Mouse (Mus musculus): ENCODE data around the gene Tmem59. TPM values are rescaled to one million over a fixed set of nuclear protein-coding genes. Genes with fewer than 3 reads are reported as not detected.
A peak's percentile ranks its signal among the peaks of the same experiment; 100 is the strongest.

Tmem59 gene
- polyA plus RNA-seq, 1 experiment from 2014 or later: 454 TPM

DNA sequence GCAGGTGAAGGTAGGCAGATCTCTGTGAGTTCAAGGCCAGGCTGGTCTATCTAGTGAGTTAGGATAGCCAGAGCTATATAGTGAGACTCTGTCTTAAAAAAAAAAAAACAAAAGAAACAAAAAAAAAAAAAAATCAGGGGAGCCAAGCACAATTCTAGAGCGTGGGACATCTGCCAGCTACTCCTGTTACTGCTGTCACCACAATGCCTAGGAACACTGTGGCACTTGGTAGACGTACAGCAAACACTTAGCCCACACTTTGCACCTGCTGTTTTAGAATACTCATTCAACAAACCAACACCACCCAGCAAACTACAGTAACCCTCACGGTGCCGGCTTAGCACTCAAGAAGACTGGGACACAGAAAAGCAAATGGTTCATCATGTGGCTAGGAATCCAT lies 33.3 kb downstream of the Tmem59 start:
- no peak for ATAC-seq (ENCODE audit: borderline replicate concordance, extremely low read depth, low FRiP score, low TSS enrichment)

DNA sequence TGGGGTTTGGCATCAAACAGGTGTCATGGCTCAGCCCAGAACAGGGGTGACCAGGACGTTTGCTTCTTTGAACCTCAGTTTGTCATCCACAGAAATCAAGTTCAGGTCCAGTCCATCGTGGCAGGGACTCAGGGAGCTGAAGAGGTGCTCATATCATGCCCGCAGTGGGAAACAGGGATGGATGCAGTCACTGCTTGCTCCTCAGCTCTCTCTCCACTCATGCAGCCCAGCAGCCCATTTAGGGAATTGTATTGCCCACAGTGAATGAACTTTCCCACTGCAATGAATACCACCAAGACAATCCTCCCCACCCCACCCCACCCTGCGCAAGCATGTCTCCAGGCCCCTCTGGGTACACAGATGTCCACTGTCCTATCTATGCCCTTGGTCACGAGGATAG lies 33.7 kb downstream of the Tmem59 start:
- Histone ChIP-seq H3K9ac (no peak overlapping the region), H3K36me3 (no peaks in the 10 kb centered on the region; the same call in 1 of the 2 replicates), H3K4me1 (peaks cover 32% of the 10 kb centered on the region), H3K4me2 (no peak overlapping the region), H3K4me3 (no peak overlapping the region), H3K27ac (peak overlapping the region; percentile 48; the same call in 1 of the 2 replicates), H3K27me3 (no peaks in the 10 kb centered on the region), H3K9me3 (no peaks in the 10 kb centered on the region)
- ATAC-seq (ENCODE audit: borderline replicate concordance, extremely low read depth, low FRiP score, low TSS enrichment): no peak
- WGBS: 62% methylated on average over 5 of the region's 5 CpGs

More for the DNA sequence above, 33.3 kb downstream of the Tmem59 start:
- Histone ChIP-seq H3K4me3 (no peak overlapping the region), H3K4me1 (peaks cover 32% of the 10 kb centered on the region), H3K9ac (no peak overlapping the region), H3K4me2 (no peak overlapping the region), H3K9me3 (no peaks in the 10 kb centered on the region), H3K36me3 (no peaks in the 10 kb centered on the region; the same call in 1 of the 2 replicates), H3K27ac (peak overlapping the region; percentile 87), H3K27me3 (no peaks in the 10 kb centered on the region)
- WGBS: 51% methylated on average over 4 of the region's 4 CpGs

DNA sequence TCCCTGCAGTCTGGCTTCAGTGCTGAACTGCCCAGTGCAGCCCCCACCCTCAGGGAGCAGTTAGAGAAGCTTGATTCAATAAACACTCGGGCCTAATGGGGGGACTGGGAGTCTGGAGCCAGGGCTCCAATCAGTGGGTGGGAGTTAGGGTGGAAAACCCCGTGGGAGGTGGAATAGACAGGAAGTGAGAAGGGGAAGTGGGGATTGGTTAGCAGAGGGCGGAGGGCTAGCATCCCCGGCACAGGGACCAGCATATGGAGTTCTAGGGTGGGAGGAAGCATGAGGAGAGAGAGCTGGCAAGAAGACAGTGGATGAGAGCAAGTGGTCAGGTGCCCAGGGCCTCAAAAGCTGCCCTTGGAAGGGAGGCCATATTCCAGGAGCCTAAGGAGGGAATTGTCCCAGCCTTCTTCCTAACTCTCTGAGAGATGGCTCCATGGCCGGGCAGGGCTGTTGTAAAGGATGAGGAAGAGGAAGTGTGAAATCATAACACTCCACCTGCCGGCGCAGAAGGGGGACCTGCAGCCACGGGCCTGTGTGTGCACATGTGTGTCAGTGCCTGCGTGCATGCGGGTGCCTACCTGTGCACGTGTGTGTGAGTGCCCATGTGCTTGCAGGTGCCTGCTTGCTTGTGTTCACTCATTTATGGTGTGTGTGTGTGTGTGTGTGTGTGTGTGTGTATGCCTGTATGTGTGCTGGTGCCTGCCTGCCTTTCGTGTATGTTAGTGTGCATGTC lies 35.2 kb downstream of the Tmem59 start:
- Histone ChIP-seq H3K9me3 (no peaks in the 10 kb centered on the region), H3K9ac (no peak overlapping the region), H3K4me3 (no peak overlapping the region), H3K27ac (no peak overlapping the region), H3K36me3 (no peaks in the 10 kb centered on the region), H3K4me2 (no peak overlapping the region), H3K4me1 (peaks cover 32% of the 10 kb centered on the region), H3K27me3 (no peaks in the 10 kb centered on the region)
- WGBS: 61% methylated on average over 12 of the region's 12 CpGs
- ATAC-seq (ENCODE audit: borderline replicate concordance, extremely low read depth, low FRiP score, low TSS enrichment): no peak

DNA sequence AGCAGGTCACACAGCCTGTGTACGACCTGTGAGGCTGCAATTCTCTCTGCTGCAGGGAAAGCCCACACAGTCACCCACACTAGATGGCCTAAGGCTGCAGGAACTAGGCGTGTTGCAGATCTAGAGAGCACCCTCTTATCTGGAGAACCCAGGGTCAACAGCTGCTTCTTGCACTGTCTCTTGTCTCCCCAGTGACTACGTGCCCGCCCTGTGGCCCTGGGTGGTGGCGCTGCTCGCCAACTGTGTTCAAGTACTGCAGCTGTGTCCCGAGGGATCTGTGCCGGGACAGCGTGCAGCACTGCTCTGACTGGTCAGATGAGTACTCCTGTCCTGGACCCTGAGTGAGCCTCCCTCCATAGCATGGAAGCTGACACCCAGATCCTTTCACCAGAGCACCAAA lies 39.4 kb downstream of the Tmem59 start:
- Histone ChIP-seq H3K4me3 (no peak overlapping the region), H3K4me1 (peaks cover 7% of the 10 kb centered on the region; the same call in 1 of the 2 replicates), H3K27ac (no peak overlapping the region), H3K4me2 (no peak overlapping the region), H3K9ac (no peak overlapping the region), H3K9me3 (no peaks in the 10 kb centered on the region), H3K27me3 (no peaks in the 10 kb centered on the region), H3K36me3 (no peaks in the 10 kb centered on the region)
- ATAC-seq (ENCODE audit: borderline replicate concordance, extremely low read depth, low FRiP score, low TSS enrichment): peak; percentile 47; the same call in 1 of the 2 replicates
- WGBS: 49% methylated on average over 9 of the region's 9 CpGs

DNA sequence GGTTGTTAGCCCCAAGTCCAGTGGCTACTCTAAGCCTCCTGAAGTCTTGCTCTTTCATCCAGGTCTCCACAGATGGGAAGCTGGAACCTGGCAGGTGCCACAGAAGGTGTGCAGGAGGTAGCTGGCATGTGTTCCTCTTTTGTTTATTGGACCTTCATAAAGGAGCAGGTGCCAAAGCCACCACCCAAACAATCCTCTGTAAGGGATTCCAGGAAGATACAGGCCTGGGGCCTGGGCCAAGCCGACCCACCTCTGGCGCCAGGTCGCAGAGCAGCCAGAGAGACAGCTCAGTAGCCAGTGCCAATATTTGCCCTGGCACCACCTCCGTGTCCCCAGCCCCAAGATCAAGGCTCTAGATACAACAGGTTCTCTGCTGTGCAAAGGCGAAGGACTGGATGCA lies 43.3 kb downstream of the Tmem59 start:
- no peaks in the 10 kb centered on the region for H3K27me3 ChIP-seq
- no peak overlapping the region for H3K9ac ChIP-seq
- H3K4me3 ChIP-seq: no peak overlapping the region
- H3K27ac ChIP-seq: no peak overlapping the region
- H3K4me1 ChIP-seq: no peaks in the 10 kb centered on the region
- H3K36me3 ChIP-seq: no peaks in the 10 kb centered on the region
- no peak overlapping the region for H3K4me2 ChIP-seq
- H3K9me3 ChIP-seq: no peaks in the 10 kb centered on the region
- WGBS: 73% methylated on average over 5 of the region's 5 CpGs
- ATAC-seq (ENCODE audit: borderline replicate concordance, extremely low read depth, low FRiP score, low TSS enrichment): no peak

DNA sequence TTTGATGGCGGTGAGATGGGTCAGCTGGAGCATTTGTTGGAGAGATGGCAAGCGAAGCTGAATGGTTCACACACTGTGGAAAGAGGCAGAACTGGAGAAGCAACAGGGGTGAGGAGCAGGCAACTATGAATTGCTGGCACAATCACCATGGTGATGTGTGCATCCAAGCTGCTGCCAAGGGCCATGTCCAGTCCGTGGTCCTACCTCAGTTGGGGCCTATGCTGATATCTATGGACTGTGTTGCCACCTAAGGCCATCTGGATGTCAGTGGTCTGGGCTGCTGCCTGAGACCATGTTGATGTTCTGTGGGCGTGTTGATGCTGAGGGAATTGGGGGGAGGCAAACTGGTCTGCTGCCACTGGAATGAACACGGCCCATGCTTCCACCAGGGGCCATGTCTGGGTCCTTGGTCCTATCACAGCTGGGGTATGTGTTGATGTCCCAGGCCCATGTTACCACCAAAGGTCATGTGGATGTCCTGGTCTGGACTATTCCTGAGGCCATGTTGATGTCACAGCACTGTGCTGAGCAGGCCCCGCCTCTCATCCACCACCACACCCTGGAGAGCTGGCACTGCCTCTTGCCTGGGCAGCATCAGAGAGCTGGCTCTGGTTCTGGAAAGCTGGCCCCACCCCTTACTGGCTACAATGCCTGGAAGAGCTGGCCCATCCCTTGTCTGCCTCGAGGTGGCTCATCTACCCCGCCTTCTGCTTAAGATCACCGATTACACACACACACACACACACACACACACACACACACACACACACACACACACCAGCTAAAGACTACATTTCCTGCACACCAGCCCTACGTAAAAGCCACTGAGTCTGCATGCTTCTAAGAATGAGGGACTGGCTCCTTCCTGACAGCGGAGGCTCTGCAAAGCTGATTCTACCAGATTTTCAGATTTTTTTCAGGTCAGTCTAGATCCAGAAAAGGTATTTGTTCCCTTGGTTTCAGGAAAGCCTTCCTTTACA lies 45.3 kb downstream of the Tmem59 start:
- 0 out of 2 replicates have a peak, but pooled peaks have one; percentile 49 for ATAC-seq (ENCODE audit: borderline replicate concordance, extremely low read depth, low FRiP score, low TSS enrichment)
- Histone ChIP-seq H3K27me3 (no peaks in the 10 kb centered on the region), H3K9ac (no peak overlapping the region), H3K9me3 (no peaks in the 10 kb centered on the region), H3K27ac (no peak overlapping the region), H3K4me1 (no peaks in the 10 kb centered on the region), H3K4me3 (no peak overlapping the region), H3K4me2 (no peak overlapping the region), H3K36me3 (no peaks in the 10 kb centered on the region)
- 69% methylated on average over 11 of the region's 11 CpGs for WGBS

DNA sequence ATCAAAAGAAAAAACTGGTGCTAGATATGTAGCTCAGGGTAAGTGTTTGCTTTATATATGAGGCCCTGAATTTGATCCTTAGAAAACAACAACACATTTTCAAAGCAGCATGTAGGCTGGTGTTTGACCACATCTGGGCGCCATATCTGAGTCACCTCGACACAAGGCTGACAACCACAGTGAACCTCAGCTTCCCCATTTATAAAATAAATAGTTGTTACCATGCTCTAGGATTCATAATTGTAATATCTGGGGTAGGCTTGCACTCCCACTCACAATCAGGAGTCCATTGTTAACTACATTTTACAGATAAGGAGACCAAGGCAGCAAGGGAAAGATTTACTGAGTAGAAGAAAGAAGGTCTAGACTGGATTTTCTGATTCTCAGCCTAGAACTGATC lies 48.1 kb downstream of the Tmem59 start:
- no peak overlapping the region for H3K27ac ChIP-seq
- WGBS: 89% methylated on average over 2 of the region's 2 CpGs
- H3K27me3 ChIP-seq: no peaks in the 10 kb centered on the region
- H3K4me1 ChIP-seq: no peaks in the 10 kb centered on the region
- no peak overlapping the region for H3K9ac ChIP-seq
- H3K4me2 ChIP-seq: no peak overlapping the region
- no peaks in the 10 kb centered on the region for H3K36me3 ChIP-seq
- no peaks in the 10 kb centered on the region for H3K9me3 ChIP-seq
- no peak for ATAC-seq (ENCODE audit: borderline replicate concordance, extremely low read depth, low FRiP score, low TSS enrichment)
- no peak overlapping the region for H3K4me3 ChIP-seq

DNA sequence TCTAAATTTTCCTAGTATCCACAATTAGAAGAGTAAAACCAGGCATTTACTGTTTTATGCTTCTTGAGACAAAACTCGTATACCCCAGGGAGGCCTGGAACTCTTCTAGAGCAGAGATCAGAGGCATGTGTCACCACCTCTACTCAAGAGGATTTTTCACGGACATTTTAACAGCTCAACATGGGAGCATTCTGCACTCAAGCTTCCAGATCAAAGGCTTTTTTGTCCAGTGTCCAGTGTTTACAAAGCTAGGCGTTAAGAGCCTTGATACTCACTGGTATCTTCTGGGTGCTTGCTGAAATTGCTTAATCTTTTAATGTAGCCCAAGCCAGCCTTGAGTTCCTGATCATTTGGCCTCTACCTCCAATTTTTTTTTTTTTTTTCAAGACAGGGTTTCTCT lies 54.0 kb downstream of the Tmem59 start:
- WGBS: 28% methylated on average over 3 of the region's 3 CpGs
- H3K4me2 ChIP-seq: no peak overlapping the region

DNA sequence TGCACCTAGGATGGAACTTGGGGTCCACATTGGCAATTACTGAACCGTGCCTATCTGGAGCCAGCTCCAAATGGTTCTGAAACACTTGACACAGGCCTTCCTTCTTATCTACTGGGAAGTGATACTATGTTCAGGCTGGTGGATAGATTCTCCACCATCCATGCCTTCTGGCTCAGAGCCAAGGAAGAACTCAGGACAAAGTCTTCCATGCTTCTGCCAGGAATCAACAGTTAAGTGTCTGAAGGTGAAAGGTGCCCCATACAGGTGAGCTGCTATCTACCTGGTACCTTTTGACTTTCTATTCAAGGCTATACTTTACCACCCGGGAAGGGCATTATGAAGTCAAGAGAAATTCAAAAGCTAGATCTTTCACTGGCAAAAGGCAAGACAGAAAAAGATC lies 60.1 kb downstream of the Tmem59 start:
- 84% methylated on average over 2 of the region's 2 CpGs for WGBS
- Histone ChIP-seq H3K36me3 (peaks cover 84% of the 10 kb centered on the region), H3K9ac (no peak overlapping the region)

More for the DNA sequence above, 54.0 kb downstream of the Tmem59 start:
- Histone ChIP-seq H3K4me1 (no peaks in the 10 kb centered on the region), H3K36me3 (peaks cover 43% of the 10 kb centered on the region), H3K9ac (no peak overlapping the region), H3K27me3 (no peaks in the 10 kb centered on the region), H3K27ac (no peak overlapping the region), H3K9me3 (no peaks in the 10 kb centered on the region), H3K4me3 (no peak overlapping the region)
- no peak for ATAC-seq (ENCODE audit: borderline replicate concordance, extremely low read depth, low FRiP score, low TSS enrichment)

DNA sequence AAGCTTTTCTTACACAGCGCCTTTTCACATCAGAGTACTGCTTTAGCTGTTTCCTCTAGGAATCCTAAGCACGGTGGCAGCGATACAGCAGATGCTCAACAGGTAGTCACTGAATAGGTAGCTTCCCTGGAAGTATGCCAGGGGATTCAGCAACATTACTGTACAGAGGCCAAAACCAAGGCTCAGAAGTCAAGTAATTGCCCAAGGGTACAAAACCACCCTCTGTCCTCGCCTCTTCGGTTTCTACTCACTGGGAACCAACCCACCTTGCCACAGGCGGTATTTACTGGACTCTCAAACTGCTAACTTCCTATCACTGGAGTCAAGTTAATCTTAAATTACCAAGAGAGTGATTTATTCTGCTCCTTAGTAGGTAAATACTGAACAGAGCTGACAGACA lies 62.0 kb downstream of the Tmem59 start:
- 96% methylated on average over 6 of the region's 6 CpGs for WGBS
- Histone ChIP-seq H3K4me3 (no peak overlapping the region), H3K9ac (no peak overlapping the region), H3K4me2 (no peak overlapping the region), H3K4me1 (peaks cover 4% of the 10 kb centered on the region), H3K36me3 (peaks cover 66% of the 10 kb centered on the region), H3K9me3 (no peaks in the 10 kb centered on the region), H3K27ac (no peak overlapping the region), H3K27me3 (no peaks in the 10 kb centered on the region)
- no peak for ATAC-seq (ENCODE audit: borderline replicate concordance, extremely low read depth, low FRiP score, low TSS enrichment)

More for the DNA sequence above, 60.1 kb downstream of the Tmem59 start:
- H3K27ac ChIP-seq: no peak overlapping the region
- no peaks in the 10 kb centered on the region for H3K9me3 ChIP-seq
- no peak for ATAC-seq (ENCODE audit: borderline replicate concordance, extremely low read depth, low FRiP score, low TSS enrichment)
- H3K4me3 ChIP-seq: no peak overlapping the region
- no peaks in the 10 kb centered on the region for H3K27me3 ChIP-seq
- H3K4me1 ChIP-seq: no peaks in the 10 kb centered on the region
- no peak overlapping the region for H3K4me2 ChIP-seq

DNA sequence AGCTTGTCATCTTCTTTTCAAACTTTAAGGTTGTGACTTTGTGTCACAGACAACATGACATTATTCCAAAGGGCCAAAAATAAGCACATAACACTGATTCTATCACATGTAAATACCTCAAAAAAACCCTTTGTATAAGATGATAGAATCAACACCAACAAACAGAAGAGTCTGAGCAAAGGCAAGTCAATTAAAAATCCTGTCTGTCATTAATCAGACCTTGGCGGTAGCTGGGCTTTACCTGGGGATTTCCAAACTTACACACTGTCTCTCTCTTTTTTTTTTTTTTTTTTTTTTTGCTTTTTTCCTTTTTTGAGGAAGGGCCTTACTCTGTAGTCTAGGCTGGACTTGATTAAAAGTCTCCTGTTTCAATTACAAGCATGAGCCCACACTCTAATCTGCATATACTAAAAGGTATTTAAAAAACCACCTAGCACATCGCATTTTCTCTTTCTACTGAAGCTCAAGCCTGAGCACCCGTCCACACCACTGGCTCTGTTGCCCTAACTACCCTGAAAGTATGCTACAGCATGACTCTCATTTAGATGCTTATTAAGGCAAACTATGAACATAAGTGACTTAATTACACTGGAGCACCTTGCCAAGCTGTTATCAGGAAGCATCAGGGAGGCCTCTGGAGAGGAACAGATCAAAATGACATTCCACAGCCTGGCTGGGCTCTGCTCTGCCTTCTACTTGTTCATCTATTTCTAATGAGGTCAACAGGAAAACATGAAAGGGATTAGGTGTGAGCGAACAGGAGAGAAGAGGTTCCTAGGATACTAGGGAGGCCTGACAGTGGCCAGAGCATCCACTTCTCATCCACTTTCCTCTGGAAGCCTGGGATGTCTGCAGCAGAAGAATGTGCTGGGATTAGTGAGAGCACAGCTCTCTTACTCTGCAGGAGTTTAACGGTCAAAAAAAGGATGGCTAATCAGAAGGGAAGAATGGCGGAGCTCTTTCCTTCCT lies 65.5 kb downstream of the Tmem59 start:
- Histone ChIP-seq H3K4me1 (peaks cover 34% of the 10 kb centered on the region), H3K9me3 (no peaks in the 10 kb centered on the region), H3K4me2 (no peak overlapping the region), H3K9ac (no peak overlapping the region), H3K4me3 (no peak overlapping the region), H3K27ac (no peak overlapping the region), H3K27me3 (no peaks in the 10 kb centered on the region), H3K36me3 (peaks cover 43% of the 10 kb centered on the region)
- WGBS: 74% methylated on average over 6 of the region's 6 CpGs
- ATAC-seq (ENCODE audit: borderline replicate concordance, extremely low read depth, low FRiP score, low TSS enrichment): no peak
